Mouse (Mus musculus) inflammation-experienced regulatory T-cells, adult 6 months (primary cell): Measurements from ENCODE around the gene Lage3. TPM values are rescaled to one million over a fixed set of nuclear protein-coding genes. Genes with fewer than 3 reads are reported as not detected.
"Not testable (repeated sequence)": the region's sequence is repeated elsewhere in the genome, so short reads cannot be mapped to it uniquely, and the experiment has no call there.

Source experiments
- ATAC-seq: one replicate; pipeline ENCODE4 v1.8.0; 2017
- polyA plus RNA-seq, 3 experiments: library from polyadenylated mRNA; unstranded; fragments of 100-300 nt; shearing (Covaris generic); gene quantifications; one replicate each; pipeline ENCODE4 v1.2.1; 2017

The Lage3 gene
- polyA plus RNA-seq: 10 to 100 TPM; 70.0 to 79.0 (median 77.5) TPM

DNA sequence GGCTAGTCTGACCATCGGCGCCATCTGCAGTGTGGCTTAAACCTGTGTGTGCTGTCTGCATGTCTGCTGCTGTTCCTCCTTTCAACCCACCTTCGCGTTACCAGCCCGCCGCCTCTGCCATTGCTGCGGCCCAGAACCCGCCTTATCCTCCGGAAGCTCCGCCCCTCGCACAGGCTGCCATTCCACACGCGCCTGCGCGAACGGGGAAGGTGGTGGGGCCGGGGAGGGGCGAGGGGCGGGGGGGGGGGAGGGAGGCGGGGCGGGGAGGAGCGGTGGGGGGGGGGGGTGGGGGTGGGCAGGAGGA lies at the start of gene Lage3:
TSS of gene Lage3 (minus strand) at position 152 of the 304 bp plus-strand sequence.
- ATAC-seq: peak; percentile 84

DNA sequence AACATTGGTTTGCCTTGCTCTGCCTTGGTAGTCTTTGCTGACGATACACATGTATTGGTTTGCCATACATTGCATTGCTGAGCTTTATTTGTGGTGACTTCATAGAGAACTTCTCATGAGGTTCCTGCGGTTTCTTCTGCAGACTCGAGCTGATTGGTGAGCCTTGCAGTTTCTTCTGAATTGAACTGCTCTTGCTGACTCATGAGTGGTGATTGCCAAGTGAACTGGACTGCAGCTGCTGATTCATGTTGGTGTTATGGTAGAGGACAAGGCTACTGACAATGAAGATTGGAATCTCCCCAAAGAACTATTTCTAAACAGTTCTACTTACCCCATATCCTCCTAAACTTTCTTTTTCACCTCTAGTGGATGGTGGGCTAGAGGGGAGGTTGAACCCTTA lies 46.7 kb upstream of the Lage3 start:
- no peak for ATAC-seq

DNA sequence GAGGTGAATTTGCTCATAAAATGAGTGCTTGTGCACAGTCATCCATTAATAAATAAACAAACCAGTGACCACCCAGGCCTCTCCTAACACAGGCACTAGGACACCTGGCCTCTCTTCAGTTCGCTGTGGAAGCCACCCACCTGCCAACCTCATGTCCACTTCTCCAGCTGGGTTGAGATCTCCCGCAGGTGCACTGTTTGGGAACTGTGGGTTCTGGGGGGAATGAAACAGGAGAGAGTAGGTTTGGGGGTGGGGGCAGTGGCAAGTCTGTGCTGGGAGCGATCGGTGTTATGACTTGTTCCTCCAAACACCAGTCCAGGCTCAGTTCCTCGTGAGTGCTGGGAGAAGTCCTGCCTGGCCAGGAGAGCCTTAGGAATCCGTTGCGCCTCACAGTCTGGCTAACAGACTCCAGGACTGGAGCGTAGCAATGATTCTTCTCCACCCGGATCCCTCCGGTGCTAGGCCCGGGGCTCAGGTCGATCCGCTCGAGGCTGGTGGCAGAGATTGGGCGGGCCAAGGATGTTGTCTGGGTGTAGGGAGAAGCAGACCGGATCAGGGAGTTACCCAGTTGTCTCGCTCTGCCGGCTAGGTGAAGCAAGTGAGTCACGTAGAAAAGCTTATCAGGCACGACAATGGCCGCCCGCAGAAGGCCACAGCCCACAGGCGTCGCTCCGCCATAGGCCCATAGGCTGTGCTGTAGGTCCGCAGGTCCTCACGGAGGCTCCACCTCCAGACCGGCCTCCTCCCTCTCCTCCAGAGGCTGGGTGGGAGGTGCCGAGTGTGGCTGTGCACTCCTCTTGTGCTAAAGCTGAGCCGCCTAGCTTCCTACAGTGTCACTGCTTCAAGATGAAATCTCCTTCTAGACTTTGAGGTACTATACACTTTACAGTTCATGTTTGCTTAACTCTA lies 39.4 kb upstream of the Lage3 start, which contains the start of the genes Fam3a and Ikbkg:
TSS of gene Fam3a (minus strand) at position 738 of the 909 bp plus-strand sequence.
TSS of gene Ikbkg (plus strand) at position 756 of the 909 bp plus-strand sequence.
- peak; percentile 99 for ATAC-seq

DNA sequence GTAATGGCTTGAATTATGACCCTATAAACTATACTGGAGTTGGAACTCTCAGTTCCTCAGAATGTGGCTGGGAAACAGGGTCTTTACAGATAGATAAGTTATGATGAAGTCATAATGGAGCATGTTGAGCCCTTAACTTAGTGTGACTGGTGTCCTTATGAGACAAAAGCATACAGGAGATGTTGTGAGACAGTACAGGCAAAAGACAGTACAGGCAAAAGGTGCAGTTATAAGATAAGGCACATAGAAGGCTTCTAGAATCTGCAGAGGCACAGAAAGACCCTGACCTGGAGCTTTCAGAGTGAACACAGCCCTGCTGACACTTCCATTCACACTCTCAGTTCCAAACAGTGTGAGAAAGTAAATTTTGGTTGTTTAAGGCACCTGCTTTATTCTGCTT lies 34.7 kb upstream of the Lage3 start:
- no peak for ATAC-seq

DNA sequence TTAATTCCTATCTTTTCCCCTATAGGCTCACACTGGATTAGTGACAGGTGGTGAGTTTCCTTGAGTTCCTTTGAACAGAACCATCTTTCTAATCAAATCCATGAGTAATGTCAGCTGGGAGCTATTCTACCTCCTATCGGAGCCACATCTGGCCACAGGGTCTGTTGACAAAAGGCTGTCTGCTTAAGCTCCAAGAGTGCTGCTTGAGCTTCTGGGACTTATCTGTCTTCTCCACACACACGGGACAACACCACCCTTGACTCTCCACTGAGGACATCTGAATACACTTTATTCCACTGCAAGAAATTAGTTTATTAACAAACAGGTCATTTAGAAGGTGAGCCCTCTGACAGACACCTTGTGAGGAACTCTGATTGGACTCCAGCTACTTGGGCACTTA lies 31.0 kb upstream of the Lage3 start:
- ATAC-seq: no peak

DNA sequence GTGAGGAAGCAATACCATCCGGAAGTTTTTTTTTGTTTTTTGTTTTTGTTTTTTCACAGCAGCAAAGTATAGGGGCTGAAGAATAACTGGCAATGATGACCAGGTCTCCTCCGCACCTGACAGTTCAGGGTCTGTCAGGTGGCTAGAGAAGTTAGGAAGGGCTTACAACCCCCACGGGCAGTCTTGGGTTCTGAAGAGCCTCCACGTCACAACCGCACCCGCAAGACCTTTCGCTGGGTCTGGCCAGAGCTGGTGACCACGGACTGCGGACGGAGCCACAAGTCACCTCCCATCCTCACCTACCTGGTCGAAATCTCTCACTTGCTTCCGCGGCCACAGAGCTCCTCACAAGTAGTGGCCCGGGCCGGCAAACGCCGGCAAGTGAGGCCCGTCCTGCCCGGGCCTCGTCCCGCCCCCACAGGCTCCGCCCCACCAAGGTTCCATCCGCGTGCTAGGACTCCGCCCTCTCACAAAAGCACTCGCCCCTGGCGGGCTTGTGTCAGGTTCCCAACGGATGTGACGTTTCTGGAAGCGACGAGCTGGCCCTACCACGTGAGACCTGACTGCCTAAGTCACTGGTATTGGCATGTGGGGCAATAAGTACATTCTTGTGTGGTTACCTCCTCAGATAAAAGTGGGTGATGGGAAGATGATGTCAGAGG lies 19.6 kb upstream of the Lage3 start, which contains the start of the genes Ubl4a and Slc10a3:
TSS of gene Ubl4a (minus strand) at position 331 of the 662 bp plus-strand sequence.
TSS of gene Slc10a3 (minus strand) at position 462 of the 662 bp plus-strand sequence.
- peak; percentile 96 for ATAC-seq

DNA sequence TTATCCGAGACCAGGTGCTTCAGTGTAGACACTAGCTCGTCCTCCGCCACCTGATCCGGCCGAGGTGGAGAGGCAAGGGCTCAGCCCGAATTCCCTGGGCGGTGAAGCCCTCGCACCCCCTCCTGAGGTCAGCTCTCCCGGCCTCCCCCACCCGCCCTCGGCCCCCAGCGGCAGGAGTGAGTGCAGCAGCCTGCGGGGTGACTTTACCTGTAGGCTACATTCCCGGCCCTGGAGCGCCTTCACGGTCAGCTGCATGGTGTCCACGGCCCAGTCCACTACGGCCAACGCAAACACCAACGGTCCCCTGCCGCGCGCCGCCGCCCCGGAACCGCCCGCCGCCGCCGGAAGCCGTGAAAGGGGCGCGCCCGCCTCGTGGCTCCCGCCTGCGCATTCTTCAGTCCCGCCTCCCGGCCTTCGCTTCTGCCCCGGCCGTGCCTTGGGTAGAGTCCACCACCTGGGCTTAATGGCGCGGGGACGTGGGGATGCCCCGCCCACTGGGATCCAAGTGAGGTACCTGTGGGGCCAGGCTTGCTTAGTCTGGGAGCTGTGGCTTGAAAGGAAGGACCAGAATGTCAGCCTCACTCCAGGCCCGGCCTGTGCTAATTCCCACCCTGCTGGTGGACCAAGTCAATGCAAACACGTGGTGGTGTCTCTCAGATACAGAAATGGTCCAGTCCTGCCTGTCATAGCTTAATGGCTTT lies 14.9 kb upstream of the Lage3 start:
- ATAC-seq: peak; percentile 65

DNA sequence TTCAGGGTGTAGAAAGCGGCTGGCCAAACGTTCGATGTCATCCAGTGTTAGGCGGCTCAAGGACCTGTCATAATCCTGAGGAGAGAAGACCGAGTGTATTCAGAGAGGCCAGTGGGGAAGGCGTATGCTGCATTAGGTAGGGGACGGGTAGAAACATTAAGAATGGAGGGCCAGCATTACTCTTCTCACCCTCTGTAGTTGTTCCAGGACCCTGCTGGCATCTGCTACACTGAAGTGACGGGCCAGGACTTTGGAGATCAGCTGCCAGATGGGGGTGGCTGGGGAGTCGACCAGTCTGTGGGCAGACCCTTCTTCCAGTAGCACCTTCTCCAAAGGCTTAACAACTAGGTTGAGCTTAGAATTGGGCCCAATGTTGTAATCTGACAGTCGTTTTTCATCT lies 14.1 kb upstream of the Lage3 start:
- ATAC-seq: no peak

DNA sequence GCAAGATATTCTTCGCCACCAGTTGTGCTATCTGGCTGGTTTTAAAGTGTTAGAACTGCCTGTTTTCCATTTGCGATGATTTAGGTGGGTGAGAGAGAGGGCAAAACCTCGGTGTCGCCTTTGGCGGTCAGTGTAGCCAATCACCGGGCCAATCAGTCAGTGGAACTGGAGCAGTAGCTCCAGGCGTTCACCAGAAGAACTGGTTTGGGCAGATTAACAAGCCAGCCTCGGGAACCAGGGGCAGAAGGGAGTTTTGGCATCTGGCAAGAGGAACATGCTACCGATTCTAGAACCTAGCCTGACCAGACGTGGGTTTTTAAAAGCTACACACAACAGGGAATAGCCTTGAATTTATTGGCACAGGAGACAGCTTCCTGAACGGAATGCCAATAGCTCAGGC lies 5.8 kb upstream of the Lage3 start:
- ATAC-seq: no peak

DNA sequence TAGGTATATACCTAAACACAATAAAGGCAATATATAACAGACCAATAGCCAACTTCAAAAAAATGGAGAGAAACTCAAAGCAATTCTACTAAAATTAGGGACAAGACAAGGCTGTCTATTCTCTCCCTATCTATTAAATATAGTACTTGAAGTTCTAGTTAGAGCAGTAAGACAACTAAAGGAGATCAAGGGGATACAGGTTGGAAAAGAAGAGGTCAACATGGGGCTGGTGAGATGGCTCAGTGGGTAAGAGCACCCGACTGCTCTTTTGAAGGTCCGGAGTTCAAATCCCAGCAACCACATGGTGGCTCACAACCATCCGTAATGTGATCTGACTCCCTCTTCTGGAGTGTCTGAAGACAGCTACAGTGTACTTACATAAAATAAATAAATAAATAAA lies 3.7 kb upstream of the Lage3 start:
- ATAC-seq: not testable (repeated sequence)

DNA sequence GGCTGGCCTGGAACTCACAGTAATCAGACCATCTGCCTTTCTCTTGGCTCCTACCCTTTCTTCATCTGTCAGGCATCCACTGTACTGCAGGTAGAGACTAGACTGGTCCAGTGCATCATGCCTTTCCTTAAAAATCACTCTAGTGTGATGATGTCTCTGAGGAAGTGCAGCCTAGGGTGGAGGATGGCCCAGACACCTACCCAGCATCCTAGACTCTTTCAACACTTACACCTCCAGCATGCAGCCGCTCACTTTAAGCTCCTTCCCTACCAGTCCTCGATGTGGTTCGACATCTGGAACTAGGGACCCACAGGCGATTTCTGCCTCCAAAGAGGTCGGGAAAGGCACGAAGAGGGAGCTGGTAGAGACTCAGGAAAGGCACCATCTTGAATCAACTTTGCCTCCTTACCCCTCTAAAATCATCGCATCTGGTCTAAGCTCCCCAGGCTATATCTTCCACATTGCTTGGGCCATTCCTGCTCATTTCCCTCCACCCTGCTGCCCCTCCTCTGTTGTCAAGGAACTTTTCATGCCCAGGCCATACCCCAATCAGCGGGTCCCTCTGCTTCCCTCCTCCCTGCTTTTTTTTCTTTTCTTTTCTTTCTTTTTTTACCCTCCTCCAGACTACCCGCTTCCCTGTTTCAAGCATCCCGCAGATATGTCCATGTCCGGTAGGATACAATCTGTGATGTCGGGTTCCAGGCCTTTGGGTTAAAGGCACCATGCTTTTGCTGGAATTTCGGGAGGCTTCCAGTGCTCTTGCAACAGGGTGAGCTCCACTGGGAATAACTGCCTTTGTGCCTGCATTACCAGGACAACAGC lies 562 bp downstream of the Lage3 start:
- no peak for ATAC-seq

DNA sequence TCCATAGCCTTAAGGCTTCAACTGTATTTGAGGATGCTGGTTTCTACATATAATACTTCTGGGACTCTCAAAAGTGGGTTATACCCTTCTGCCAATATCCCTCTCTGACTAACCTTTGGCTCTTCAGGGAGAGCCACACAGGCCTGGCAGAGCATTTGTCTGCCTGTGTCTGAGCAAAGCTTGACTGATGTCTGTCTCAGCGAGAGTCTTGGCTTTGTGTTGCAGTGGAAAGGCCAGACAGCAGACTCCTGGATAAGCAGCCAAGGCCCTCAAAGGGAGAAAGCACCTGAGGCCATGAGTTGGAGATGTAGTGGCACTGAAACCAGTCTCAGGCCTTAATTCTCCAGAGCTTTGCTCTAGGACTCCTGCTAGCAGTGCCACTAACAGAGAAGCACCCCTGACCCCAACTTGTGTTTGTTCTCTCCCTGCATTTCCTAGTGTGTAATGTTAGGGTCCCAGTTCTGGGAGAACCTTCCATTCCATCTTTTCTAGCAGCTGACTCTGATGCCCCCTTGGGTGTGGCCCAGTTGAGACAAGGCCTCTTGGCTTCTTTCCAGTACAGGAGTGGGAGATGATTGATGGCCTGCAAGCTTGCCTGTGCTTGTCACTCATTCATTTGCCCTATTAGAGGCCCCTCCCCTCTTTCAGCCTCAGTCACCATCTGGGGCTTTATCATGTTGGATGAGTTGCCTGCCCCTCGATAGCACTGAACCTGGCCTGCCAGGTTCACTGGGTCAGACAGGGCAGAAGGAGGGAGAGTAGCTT lies 23.1 kb downstream of the Lage3 start:
- no peak for ATAC-seq

DNA sequence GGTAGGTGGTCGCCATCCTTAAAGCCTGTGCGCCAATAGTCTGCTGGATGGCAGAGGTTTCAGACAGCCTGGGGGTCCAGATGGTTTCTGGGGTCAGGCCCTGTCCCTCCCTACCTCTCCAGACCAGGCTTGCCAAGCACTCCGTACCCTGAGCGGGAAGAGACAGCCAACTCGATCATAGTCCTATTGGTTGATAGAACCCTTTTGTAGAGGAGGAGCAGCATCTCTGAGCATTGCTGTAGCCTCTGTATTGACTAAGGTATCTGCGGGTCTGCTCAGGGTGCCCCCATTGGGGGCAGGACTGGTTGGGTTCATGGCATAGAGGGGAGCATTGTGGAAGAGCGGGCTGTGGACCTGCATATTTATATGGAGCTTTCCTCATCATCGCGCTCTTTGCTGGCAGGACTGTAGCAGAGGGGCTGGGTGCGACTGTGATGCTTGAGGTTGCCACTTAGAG lies 24.2 kb downstream of the Lage3 start:
- no peak for ATAC-seq

DNA sequence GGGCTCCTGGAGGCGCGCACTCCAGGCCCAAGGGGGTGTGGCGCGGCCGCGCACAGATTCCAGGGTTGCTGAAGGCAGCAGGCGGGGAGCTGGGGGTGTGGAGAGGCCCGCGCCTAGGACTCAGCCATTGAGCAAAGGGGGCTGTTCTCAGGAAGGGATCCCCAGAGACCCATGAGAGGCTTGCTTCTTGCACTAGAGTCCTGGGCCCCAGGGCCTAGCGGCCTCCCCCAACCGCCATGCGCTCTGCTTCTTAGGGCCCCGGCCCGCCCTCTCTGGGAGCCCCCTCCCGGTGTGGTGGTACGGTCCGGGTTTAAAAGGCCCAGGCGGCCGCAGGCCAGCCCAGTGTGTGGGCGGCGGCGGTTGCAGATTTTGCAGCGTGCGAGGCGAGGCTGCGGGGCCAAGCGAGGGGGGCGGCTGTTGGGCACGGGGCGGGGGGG lies 24.7 kb downstream of the Lage3 start, which contains the start of gene Plxna3:
TSS of gene Plxna3 (plus strand) at position 342 of the 437 bp plus-strand sequence.
- ATAC-seq: peak; percentile 73

DNA sequence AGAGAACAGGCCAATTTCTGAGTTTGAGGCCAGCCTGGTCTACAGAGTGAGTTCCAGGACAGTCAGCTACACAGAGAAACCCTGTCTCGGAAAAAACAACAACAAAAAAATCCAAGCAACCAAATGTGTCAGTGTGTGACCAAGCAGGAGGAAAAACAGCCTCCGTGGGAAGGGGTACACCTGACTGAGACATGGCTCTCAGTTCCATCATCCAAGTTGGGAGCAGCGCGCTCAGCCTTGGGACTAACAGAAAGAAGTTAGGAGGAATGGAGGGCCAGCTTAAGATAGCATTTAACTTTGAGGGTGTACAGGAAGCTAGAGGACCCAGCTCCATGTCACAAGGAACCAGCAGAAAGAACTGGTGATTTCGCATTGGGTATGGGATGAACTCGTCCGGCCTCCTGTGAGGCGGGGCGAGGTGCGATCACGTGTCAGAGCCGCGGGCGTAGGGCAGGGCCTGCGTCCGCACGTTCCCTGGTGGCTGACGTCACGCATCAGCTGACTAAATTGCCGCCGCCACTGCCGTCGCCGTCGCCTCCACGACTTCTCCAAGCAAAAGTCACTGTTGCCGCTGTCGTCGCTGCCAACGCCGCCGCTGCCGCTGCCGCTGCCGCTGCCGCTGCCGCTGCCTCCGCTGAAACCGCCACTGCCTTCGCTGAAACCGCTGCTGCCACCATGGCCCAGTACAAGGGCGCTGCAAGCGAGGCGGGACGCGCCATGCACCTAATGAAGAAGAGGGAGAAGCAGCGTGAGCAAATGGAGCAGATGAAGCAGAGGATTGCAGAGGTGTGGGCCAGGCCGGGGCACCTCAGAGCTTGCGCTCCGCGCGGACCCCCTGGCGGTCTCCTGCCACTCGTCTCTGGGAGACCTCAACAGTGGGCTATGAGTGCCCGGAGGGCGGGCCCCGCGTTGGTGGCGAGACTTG lies 40.6 kb downstream of the Lage3 start, which contains the start of gene Fam50a:
TSS of gene Fam50a (plus strand) at position 494 of the 925 bp plus-strand sequence.
- ATAC-seq: peak; percentile 99

DNA sequence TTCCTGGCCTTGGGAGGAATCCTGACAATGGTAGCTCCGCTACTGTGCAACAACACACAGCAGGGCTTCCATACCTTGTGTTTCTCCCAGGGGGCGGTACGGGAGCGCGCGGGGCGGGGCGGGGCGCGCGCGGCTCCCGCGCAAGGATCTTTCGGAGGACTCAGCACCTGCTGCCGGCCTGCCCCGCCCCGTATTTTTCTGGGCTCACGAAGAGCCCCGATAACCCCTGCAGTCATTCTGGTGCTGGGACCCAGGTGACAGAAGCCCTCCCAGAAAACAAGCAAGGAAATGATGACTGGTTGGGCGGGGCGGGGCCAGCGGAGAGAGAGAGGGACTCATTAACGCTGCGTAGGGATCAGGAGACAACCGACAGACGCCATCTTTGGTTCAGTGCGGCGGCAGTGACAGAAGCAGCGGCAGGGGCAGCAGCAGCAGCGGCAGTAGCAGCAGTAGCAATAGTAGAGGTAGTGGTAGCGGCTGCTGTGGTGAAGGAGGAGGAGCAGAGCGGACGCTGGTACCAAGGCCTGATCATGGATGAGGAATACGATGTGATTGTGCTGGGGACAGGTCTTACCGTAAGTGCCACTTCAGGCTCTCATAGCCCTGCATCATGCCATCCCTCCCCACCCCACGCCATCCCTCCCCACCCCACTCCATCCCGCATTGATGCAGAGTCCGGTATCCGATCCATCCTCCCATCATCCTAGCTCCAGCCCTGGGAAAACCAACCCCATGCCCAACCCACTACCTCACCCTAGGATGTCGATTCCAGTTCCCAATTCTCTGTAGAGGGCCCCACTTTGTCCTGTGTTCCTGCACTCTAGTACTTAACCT lies 48.3 kb downstream of the Lage3 start, which contains the start of gene Gdi1:
TSS of gene Gdi1 (plus strand) at position 132 of the 834 bp plus-strand sequence.
- peak; percentile 84 for ATAC-seq
